ENCODE assay signal across 8 mouse cellular contexts in genomic region chr11:90183361-90183760, GRCm38 (mm10). TPM values are rescaled to one million over a fixed set of nuclear protein-coding genes. Genes with fewer than 3 reads are reported as not detected.
DNase-seq lines count a peak whose midpoint lies in the region; ATAC-seq lines count a peak whose summit lies in the region.
"Had no signal": no experiment of that assay in that cellular context is flagged by ENCODE, and none has a peak within 500 bp of the region (broad histone marks: within the 10 kb centered on the region; RNA-seq: fewer than 3 reads in every experiment).

No protein-coding gene starts in this region.

- H3K9me3 ChIP-seq in kidney, embryonic 15.5 days (replicated peaks) = no peaks in the 10 kb centered on the region
- H3K9me3 ChIP-seq in forebrain, embryonic 16.5 days (ENCODE audit: control insufficient read depth, low read length) = no peaks in the 10 kb centered on the region

- peak; percentile 72 for DNase-seq in kidney, adult 9 months
- DNase-seq in CD4-positive helper T cell, adult 2 months (ENCODE audit: low read depth, low spot score) = peak; percentile 48
- DNase-seq in MN1 (ENCODE audit: low spot score) = peak; percentile 72

- 12% methylated on average over 2 of the region's 2 CpGs for WGBS in kidney, embryonic 15.5 days
- 29% methylated on average over 2 of the region's 2 CpGs for WGBS in forebrain, embryonic 16.5 days

- no peaks in the 10 kb centered on the region for H3K4me1 ChIP-seq in kidney, embryonic 15.5 days
- H3K4me1 ChIP-seq in forebrain, embryonic 16.5 days (replicated peaks; ENCODE audit: control insufficient read depth, insufficient read depth, low read length) = no peaks in the 10 kb centered on the region

- H3K27me3 ChIP-seq in kidney, embryonic 15.5 days = no peaks in the 10 kb centered on the region
- no peaks in the 10 kb centered on the region for H3K27me3 ChIP-seq in forebrain, embryonic 16.5 days (replicated peaks; ENCODE audit: control insufficient read depth, insufficient read depth, low read length)
- H3K27me3 ChIP-seq: megakaryocyte, embryonic 14.5 days had no signal

- H3K4me3 ChIP-seq in kidney, embryonic 15.5 days (replicated peaks) = no peak overlapping the region
- no peak overlapping the region for H3K4me3 ChIP-seq in forebrain, embryonic 16.5 days (replicated peaks; ENCODE audit: low read length)
- H3K4me3 ChIP-seq: megakaryocyte, embryonic 14.5 days had no signal

- H3K9ac ChIP-seq in kidney, embryonic 15.5 days = no peak overlapping the region
- no peak overlapping the region for H3K9ac ChIP-seq in forebrain, embryonic 16.5 days (replicated peaks; ENCODE audit: low read depth, low read length)

- ATAC-seq in kidney, embryonic 15.5 days (replicated peaks; ENCODE audit: low FRiP score) = no peak
- ATAC-seq in granulocyte monocyte progenitor cell, adult 5-6 weeks (replicated peaks; ENCODE audit: poor library complexity, severe bottlenecking) = peak; percentile 76
- ATAC-seq in neutrophil, adult 5-6 weeks (ENCODE audit: extremely low read depth, insufficient number of reproducible peaks, low FRiP score, poor library complexity, severe bottlenecking) = peak; percentile 63; the same call in 1 of the 2 replicates
- ATAC-seq in forebrain, embryonic 16.5 days = no peak

- H3K4me2 ChIP-seq in kidney, embryonic 15.5 days = no peak overlapping the region
- no peak overlapping the region for H3K4me2 ChIP-seq in forebrain, embryonic 16.5 days (ENCODE audit: low read length)

- no peak overlapping the region for H3K27ac ChIP-seq in kidney, embryonic 15.5 days
- H3K27ac ChIP-seq in forebrain, embryonic 16.5 days (ENCODE audit: low read length) = no peak overlapping the region

- no peaks in the 10 kb centered on the region for H3K36me3 ChIP-seq in kidney, embryonic 15.5 days
- H3K36me3 ChIP-seq in forebrain, embryonic 16.5 days (ENCODE audit: control insufficient read depth, insufficient read depth) = no peaks in the 10 kb centered on the region

RNA-seq across cellular contexts. Expression of gene Gm45716, which starts 4.1 kb away (rescaled TPM):
- 8.1 and 9.8 TPM in 2 replicates for polyA plus RNA-seq in kidney, embryonic 15.5 days (2015; fragmentation: Nextera tagmentation; extraction: Ambion mirVana)
- 6.9 and 8.3 TPM in 2 replicates for total RNA-seq in granulocyte monocyte progenitor cell, adult 5-6 weeks (2014; fragmentation: Nextera tagmentation)
- total RNA-seq in granulocyte monocyte progenitor cell, adult 5-6 weeks (2017) = 9.1 and 10.1 TPM in 2 replicates
- total RNA-seq in neutrophil, adult 5-6 weeks (2017) = 4.4 and 6.4 TPM in 2 replicates
- polyA plus RNA-seq in forebrain, embryonic 16.5 days (2015; fragmentation: Nextera tagmentation; extraction: Ambion mirVana) = 17.5 and 18.0 TPM in 2 replicates

Comparison
In these comparisons a context has a peak if more than half of its experiments do, and no peak if none do; other contexts are left out.
1. ATAC-seq: peak in granulocyte monocyte progenitor cell, adult 5-6 weeks (single experiment) and neutrophil, adult 5-6 weeks (single experiment); none in kidney, embryonic 15.5 days (single experiment) and forebrain, embryonic 16.5 days (single experiment).
2. Peak in every context shown above with its lines, with median percentiles within 50 percentile points of each other: DNase-seq.